Mouse (Mus musculus) gastrocnemius, postnatal 36 days (tissue): ENCODE data around the gene Slc23a2. TPM values are rescaled to one million over a fixed set of nuclear protein-coding genes. Genes with fewer than 3 reads are reported as not detected.

Source experiments
- total RNA-seq, 2 experiments: library from RNA; stranded (reverse); gene quantifications; 2 replicates each; pipeline ENCODE4 v1.2.3; 2021

The Slc23a2 gene
- total RNA-seq, 2 experiments from 2014 or later: 7.4 to 9.1 TPM

Other genes with a start within 250 kb of the Slc23a2 start
- gene Prnp, start 235.2 kb downstream of the Slc23a2 start, total RNA-seq: 10 to 100 TPM; 69.7 to 94.8 TPM
- under 1 TPM; 0.15 to 0.39 TPM for gene Prn, start 235.2 kb downstream of the Slc23a2 start, total RNA-seq
- gene Prnd, start 194.2 kb downstream of the Slc23a2 start, total RNA-seq: under 1 TPM; 0.39 to 0.84 TPM
- gene Rassf2, start 114.8 kb downstream of the Slc23a2 start, total RNA-seq: 1 to 10 TPM; 5.0 to 5.2 TPM
- 10 to 100 TPM; 18.1 to 22.8 TPM for gene Tmem230, start 102.7 kb upstream of the Slc23a2 start, total RNA-seq
- 10 to 100 TPM; 19.7 to 20.7 TPM for gene Pcna, start 108.2 kb upstream of the Slc23a2 start, total RNA-seq
- gene Cds2, start 118.0 kb upstream of the Slc23a2 start, total RNA-seq: 10 to 100 TPM; 14.4 to 15.0 TPM
- under 1 TPM in 1 of 2 experiments, not detected in 1; 0.05 TPM for gene Prokr2, start 240.3 kb upstream of the Slc23a2 start, total RNA-seq